Mouse (Mus musculus) intestine, embryonic 16.5 days (tissue): ENCODE results near the gene Fam83d. TPM values are rescaled to one million over a fixed set of nuclear protein-coding genes. Genes with fewer than 3 reads are reported as not detected.

Source experiments
- ATAC-seq: fragments of 200-750 bp; cut with Nextera tagmentation; 2 replicates; pipeline ENCODE4 v1.8.0; 2017; ENCODE audit warnings: moderate TSS enrichment, moderate library complexity
- H3K27ac ChIP-seq: fragments of 300-500 bp; sonication (generic); 2 replicates; pipeline ENCODE4 v1.5.1; 2014; ENCODE audit warnings: mild to moderate bottlenecking, low read length
- H3K27me3 ChIP-seq: fragments of 300-500 bp; sonication (generic); replicated peaks from 2 replicates; pipeline ENCODE4 v1.6.1; 2014; ENCODE audit warnings: low read length, control low read depth, mixed read lengths; ENCODE audit not compliant: control insufficient read depth, insufficient read depth
- H3K36me3 ChIP-seq: fragments of 300-500 bp; sonication (generic); 2 replicates; pipeline ENCODE4 v1.6.1; 2014; ENCODE audit warnings: low read length, control low read depth; ENCODE audit not compliant: control insufficient read depth, insufficient read depth
- H3K4me1 ChIP-seq: fragments of 300-500 bp; sonication (generic); 2 replicates; pipeline ENCODE4 v1.6.1; 2014; ENCODE audit warnings: low read length, control low read depth, mixed read lengths; ENCODE audit not compliant: control insufficient read depth, insufficient read depth
- H3K4me2 ChIP-seq: fragments of 300-500 bp; sonication (generic); 2 replicates; pipeline ENCODE4 v1.6.1; 2014; ENCODE audit warnings: low read depth, low read length, control low read depth
- H3K4me3 ChIP-seq: fragments of 300-500 bp; sonication (generic); 2 replicates; pipeline ENCODE4 v1.5.1; 2014; ENCODE audit warnings: mild to moderate bottlenecking, low read length
- H3K9ac ChIP-seq: fragments of 300-500 bp; sonication (generic); 2 replicates; pipeline ENCODE4 v1.6.1; 2014; ENCODE audit warnings: low read depth, low read length
- H3K9me3 ChIP-seq: fragments of 300-500 bp; sonication (generic); 2 replicates; pipeline ENCODE4 v1.6.1; 2016; ENCODE audit warnings: low read length, control low read depth; ENCODE audit not compliant: control insufficient read depth
- WGBS: fragments of 180-500 bp; shearing (Covaris S2); extraction: QIAGEN DNeasy Blood & Tissue Kit; methylation state at CpG from one replicate; pipeline ENCODE4 v1.1.7; 2014; 5-methylcytosine and 5-hydroxymethylcytosine counted together
- polyA plus RNA-seq: library from polyadenylated mRNA; unstranded; fragments of >200 nt; fragmentation: Nextera tagmentation; extraction: Ambion mirVana; gene quantifications from 2 replicates; pipeline ENCODE4 v1.2.1, GENCODE M21; 2015

Fam83d gene
- polyA plus RNA-seq, 1 experiment from 2014 or later = 45.0 TPM

GRCm38 (mm10) chr2:158742431-158742830 is 25.5 kb upstream of the Fam83d start:
- Histone ChIP-seq H3K9ac (no peak overlapping the region), H3K4me3 (no peak overlapping the region), H3K27ac (no peak overlapping the region), H3K9me3 (no peaks in the 10 kb centered on the region), H3K4me2 (no peak overlapping the region), H3K27me3 (no peaks in the 10 kb centered on the region), H3K4me1 (no peaks in the 10 kb centered on the region), H3K36me3 (no peaks in the 10 kb centered on the region)
- WGBS = 79% methylated on average over 5 of the region's 5 CpGs
- ATAC-seq = no peak

- Histone ChIP-seq H3K27ac (no peak overlapping the region), H3K9me3 (no peaks in the 10 kb centered on the region), H3K9ac (no peak overlapping the region), H3K4me2 (no peak overlapping the region), H3K4me3 (no peak overlapping the region), H3K36me3 (no peaks in the 10 kb centered on the region), H3K27me3 (no peaks in the 10 kb centered on the region), H3K4me1 (no peaks in the 10 kb centered on the region)
- ATAC-seq = no peak
- 87% methylated on average over 11 of the region's 11 CpGs for WGBS
These were observed 24.3 kb upstream of the Fam83d start for GRCm38 (mm10) chr2:158743518-158744141.

- H3K4me2 ChIP-seq = no peak overlapping the region
- H3K27me3 ChIP-seq = no peaks in the 10 kb centered on the region
- H3K4me3 ChIP-seq = no peak overlapping the region
- H3K9me3 ChIP-seq = no peaks in the 10 kb centered on the region
- WGBS = 33% methylated on average over 2 of the region's 2 CpGs
- H3K27ac ChIP-seq = no peak overlapping the region
- no peaks in the 10 kb centered on the region for H3K36me3 ChIP-seq
- no peak overlapping the region for H3K9ac ChIP-seq
- no peaks in the 10 kb centered on the region for H3K4me1 ChIP-seq
- ATAC-seq = no peak
These were observed 22.8 kb upstream of the Fam83d start for GRCm38 (mm10) chr2:158745049-158745482.

- Histone ChIP-seq H3K9ac (no peak overlapping the region), H3K4me3 (no peak overlapping the region), H3K4me2 (no peak overlapping the region), H3K36me3 (no peaks in the 10 kb centered on the region), H3K9me3 (no peaks in the 10 kb centered on the region), H3K27ac (no peak overlapping the region), H3K4me1 (no peaks in the 10 kb centered on the region), H3K27me3 (no peaks in the 10 kb centered on the region)
- 63% methylated on average over 11 of the region's 11 CpGs for WGBS
- ATAC-seq = no peak
These were observed 21.7 kb upstream of the Fam83d start for GRCm38 (mm10) chr2:158746164-158746563.

GRCm38 (mm10) chr2:158749366-158749765 is 18.5 kb upstream of the Fam83d start:
- Histone ChIP-seq H3K9ac (no peak overlapping the region), H3K27me3 (no peaks in the 10 kb centered on the region), H3K9me3 (no peaks in the 10 kb centered on the region), H3K4me3 (no peak overlapping the region), H3K27ac (no peak overlapping the region), H3K4me1 (no peaks in the 10 kb centered on the region), H3K36me3 (no peaks in the 10 kb centered on the region), H3K4me2 (no peak overlapping the region)
- no peak for ATAC-seq
- WGBS = 90% methylated on average over 9 of the region's 9 CpGs

GRCm38 (mm10) chr2:158760231-158760630 is 7.7 kb upstream of the Fam83d start:
- Histone ChIP-seq H3K27me3 (no peaks in the 10 kb centered on the region), H3K9ac (no peak overlapping the region), H3K27ac (no peak overlapping the region), H3K4me2 (no peak overlapping the region), H3K4me1 (no peaks in the 10 kb centered on the region), H3K36me3 (no peaks in the 10 kb centered on the region), H3K9me3 (no peaks in the 10 kb centered on the region), H3K4me3 (no peak overlapping the region)
- 64% methylated on average over 2 of the region's 2 CpGs for WGBS
- no peak for ATAC-seq

- Histone ChIP-seq H3K27me3 (no peaks in the 10 kb centered on the region), H3K36me3 (no peaks in the 10 kb centered on the region), H3K4me2 (no peak overlapping the region), H3K4me1 (peaks cover 2% of the 10 kb centered on the region; the same call in 1 of the 2 replicates), H3K27ac (no peak overlapping the region), H3K9me3 (no peaks in the 10 kb centered on the region), H3K9ac (no peak overlapping the region), H3K4me3 (no peak overlapping the region)
- ATAC-seq = peak; percentile 68
- 68% methylated on average over 5 of the region's 5 CpGs for WGBS
These were observed 5.6 kb upstream of the Fam83d start for GRCm38 (mm10) chr2:158762339-158762738.

- H3K27ac ChIP-seq = peak overlapping the region; percentile 73
- no peaks in the 10 kb centered on the region for H3K27me3 ChIP-seq
- no peaks in the 10 kb centered on the region for H3K9me3 ChIP-seq
- H3K36me3 ChIP-seq = no peaks in the 10 kb centered on the region
- peaks cover 34% of the 10 kb centered on the region for H3K4me1 ChIP-seq
- under 1% methylated on average over 37 of the region's 37 CpGs for WGBS
- peak overlapping the region; percentile 80 for H3K4me3 ChIP-seq
- H3K4me2 ChIP-seq = peak overlapping the region; percentile 95
- peak overlapping the region; percentile 82 for H3K9ac ChIP-seq
- ATAC-seq = peak; percentile 24
These were observed 457 bp downstream of the Fam83d start for GRCm38 (mm10) chr2:158768350-158768749.

GRCm38 (mm10) chr2:158768771-158769170 is 878 bp downstream of the Fam83d start:
- peak; percentile 54 for ATAC-seq
- H3K36me3 ChIP-seq = peaks cover 2% of the 10 kb centered on the region; the same call in 1 of the 2 replicates
- no peaks in the 10 kb centered on the region for H3K27me3 ChIP-seq
- H3K4me1 ChIP-seq = peaks cover 34% of the 10 kb centered on the region
- H3K9ac ChIP-seq = peak overlapping the region; percentile 82
- no peak overlapping the region for H3K27ac ChIP-seq
- H3K4me2 ChIP-seq = peak overlapping the region; percentile 95
- H3K4me3 ChIP-seq = peak overlapping the region; percentile 80
- 3% methylated on average over 5 of the region's 5 CpGs for WGBS
- H3K9me3 ChIP-seq = no peaks in the 10 kb centered on the region
